Mouse (Mus musculus) E14TG2a.4 (cell line): ENCODE data around the gene Fam3c.

ENCODE experiments used
- CTCF ChIP-seq: conservative IDR thresholded peaks from 2 replicates; pipeline ENCODE4 v1.5.1; 2014; ENCODE audit warnings: low read length
- NANOG ChIP-seq: IDR thresholded peaks from 2 replicates; pipeline ENCODE4 v1.6.1; 2014; ENCODE audit warnings: borderline replicate concordance, low read length, mixed read lengths
- POU5F1 ChIP-seq: IDR thresholded peaks from 2 replicates; pipeline ENCODE4 v1.6.1; 2014; ENCODE audit warnings: low read length, borderline replicate concordance

GRCm38 (mm10) chr6:22282405-22282804 lies 73.6 kb downstream of the Fam3c start:
- no peak for TF ChIP-seq CTCF
- no peak for TF ChIP-seq NANOG
- no peak for TF ChIP-seq POU5F1
